Mouse (Mus musculus) liver, embryonic 14.5 days (tissue): ENCODE measurements around the gene Clpsl2.

Source experiments
- CTCF ChIP-seq: IDR thresholded peaks from 2 replicates; pipeline ENCODE4 v1.5.1; 2016; ENCODE audit warnings: antibody characterized with exemption, low read depth, control low read depth
- EP300 ChIP-seq: IDR thresholded peaks from 2 replicates; pipeline ENCODE4 v1.6.1; 2016; ENCODE audit warnings: antibody characterized with exemption, low read depth

DNA sequence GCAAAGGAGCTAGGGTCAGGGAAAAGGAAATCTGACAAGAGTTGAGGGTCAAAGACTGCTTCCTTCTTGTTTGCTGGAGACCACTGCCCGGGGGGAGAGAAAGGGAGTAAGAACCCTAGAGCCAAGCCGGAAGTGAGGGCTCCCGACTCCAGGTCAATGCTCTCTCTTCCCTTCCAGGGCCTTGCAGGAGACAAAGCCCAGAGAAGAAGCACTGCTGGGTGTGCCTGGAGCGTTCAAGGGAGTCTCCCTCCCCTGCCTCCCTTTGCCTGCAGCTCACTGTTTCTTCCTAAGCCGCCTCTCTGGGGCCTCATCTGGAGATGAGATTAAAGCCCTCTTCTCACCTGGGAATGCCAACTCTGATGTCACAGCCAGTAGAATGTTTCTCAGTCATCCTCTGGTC is 42.3 kb upstream of the Clpsl2 start:
- no peak for TF ChIP-seq CTCF
- no peak for TF ChIP-seq EP300
